Mouse (Mus musculus) liver, adult 2 months (tissue): ENCODE measurements around the gene Serpina10.

Source experiments
- CTCF ChIP-seq: fragments of 200-500 bp; IDR thresholded peaks from 2 replicates; pipeline ENCODE4 v1.5.1; 2011; ENCODE audit warnings: low read depth, low read length, control low read depth
- POLR2A ChIP-seq: fragments of 200-500 bp; IDR thresholded peaks from 2 replicates; pipeline ENCODE4 v1.6.1; 2011; ENCODE audit warnings: low read length, control low read depth; ENCODE audit not compliant: insufficient read depth; ENCODE audit errors: extremely low read depth

GRCm38 (mm10) chr12:103634430-103634829 lies 3.2 kb upstream of the Serpina10 start:
- TF ChIP-seq CTCF: no peak
- no peak for TF ChIP-seq POLR2A
